Mouse (Mus musculus) left cerebral cortex, adult 2 months (tissue): ENCODE data around the gene Ddx6. TPM values are rescaled to one million over a fixed set of nuclear protein-coding genes. Genes with fewer than 3 reads are reported as not detected.
A peak's percentile ranks its signal among the peaks of the same experiment; 100 is the strongest.
"Not testable (repeated sequence)": the region's sequence is repeated elsewhere in the genome, so short reads cannot be mapped to it uniquely, and the experiment has no call there.

Experiments
- DNase-seq, 2 experiments: peaks; one replicate each; pipeline ENCODE4 v3.0.0; 2021 to 2022; ENCODE audit warnings: low spot score in 2 of 2, mixed read lengths in 1 of 2; ENCODE audit errors: extremely low spot score in 1 of 2
- H3K27ac ChIP-seq: fragments of 200-600 bp; 2 replicates; pipeline ENCODE4 v1.8.1; 2022
- H3K4me3 ChIP-seq: fragments of 200-600 bp; 2 replicates; pipeline ENCODE4 v1.8.1; 2022
- CTCF ChIP-seq: fragments of 200-600 bp; IDR thresholded peaks from 2 replicates; pipeline ENCODE4 v1.8.1; 2022; ENCODE audit warnings: antibody characterized with exemption, mild to moderate bottlenecking, moderate library complexity
- intact Hi-C: fragments of 180-260 bp; cut with DNase I; formaldehyde crosslinking; loops from one replicate; pipeline ENCODE4 v1.15.1; 2025
- long read RNA-seq, 2 experiments: library from polyadenylated mRNA; stranded (forward); transcript quantifications; one replicate each; pipeline ENCODE4 v2.0.0; 2021; ENCODE audit warnings: borderline mapping rate in 2 of 2
- total RNA-seq, 2 experiments: library from RNA; stranded (reverse); gene quantifications; 2 replicates each; pipeline ENCODE4 v1.2.3; 2021

Gene Ddx6
- 100 to 1,000 TPM; 145 to 148 TPM for total RNA-seq
- long read RNA-seq, experiment 1, partial matches to known transcripts, result 0 of 16 reads
- long read RNA-seq, experiment 1, other reads (novel, unspliced or antisense), result 16 of 16 reads
- long read RNA-seq, experiment 2, full-length matches to known transcripts, result 1 of 15 reads
- long read RNA-seq, experiment 2, partial matches to known transcripts, result 0 of 15 reads
- long read RNA-seq, experiment 2, other reads (novel, unspliced or antisense), result 14 of 15 reads

DNA sequence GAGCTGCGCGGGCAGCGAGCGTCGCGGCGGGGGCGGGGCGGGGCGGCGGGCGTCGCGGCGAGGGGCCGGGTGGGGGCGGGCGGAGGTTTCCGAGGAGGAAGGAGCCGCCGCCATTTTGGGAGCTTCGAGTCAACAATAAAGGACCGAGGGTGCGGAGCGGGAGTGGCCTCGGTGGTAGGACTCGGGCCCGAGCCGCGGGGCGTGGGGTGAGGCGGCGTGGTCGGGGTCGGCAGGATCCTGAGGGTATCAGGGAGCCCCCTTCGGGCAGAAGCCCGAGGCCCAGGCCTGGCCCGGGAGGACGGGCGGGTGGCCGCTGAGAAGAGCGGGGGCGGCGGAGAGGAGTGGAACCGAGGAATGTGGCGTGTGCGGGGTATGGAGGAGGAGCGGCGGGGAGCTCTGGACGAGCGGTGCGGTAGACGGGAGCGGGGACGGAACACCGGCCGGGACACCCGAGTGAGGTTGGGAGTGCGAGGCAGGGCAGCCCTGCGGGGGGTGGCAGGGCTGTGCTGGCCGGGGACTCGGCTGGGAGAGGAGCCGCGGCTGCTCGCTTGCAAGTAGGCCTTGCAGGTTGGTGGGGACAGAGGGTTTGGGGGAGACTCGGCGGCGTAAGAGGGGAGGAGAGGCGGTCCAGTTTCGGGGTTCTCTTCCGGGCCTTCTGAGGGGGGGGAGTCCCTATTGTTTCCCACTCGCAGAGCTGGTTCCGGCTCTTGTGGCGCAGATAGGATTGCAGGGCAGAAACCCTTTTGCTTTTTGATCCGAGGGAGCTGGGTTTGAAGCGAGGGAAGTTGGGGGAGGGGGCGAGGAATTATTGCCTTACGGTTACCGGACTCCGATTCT is at the start of gene Ddx6:
Gene Ddx6 (plus strand): TSS at position 114 of the 837 bp plus-strand sequence.
- intact Hi-C loops, result loop anchor here (2.0 kb wide), 1 partner anchor 94 kb away; no protein-coding TSS in a partner anchor
- TF ChIP-seq CTCF, result no peak
- peak within 1 kb of the TSS; percentile 62 for H3K4me3 ChIP-seq
- H3K27ac ChIP-seq, result peak within 1 kb of the TSS; percentile 99
- DNase-seq, result peak; percentile 72

DNA sequence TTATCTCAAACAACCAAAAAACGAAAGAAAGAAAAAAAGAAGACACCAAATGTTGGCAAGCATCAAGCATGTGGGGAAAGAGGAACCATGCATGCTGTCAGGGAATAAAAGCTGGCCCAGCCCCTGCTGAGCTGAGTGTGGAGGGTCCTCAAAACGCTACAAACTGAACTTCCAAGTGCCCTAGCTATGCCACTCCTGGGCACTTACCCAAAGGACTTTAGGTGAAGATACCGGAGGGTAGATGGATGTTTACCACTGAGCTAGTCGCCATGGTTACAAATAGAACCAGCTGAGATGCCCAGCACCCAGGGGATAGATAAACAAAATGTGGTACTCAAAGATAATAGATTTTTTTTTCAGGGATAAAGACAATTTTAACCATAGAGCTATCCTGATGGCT is 43.1 kb upstream of the Ddx6 start, which contains the start of gene Cxcr5:
Gene Cxcr5 (minus strand): TSS at position 281 of the 400 bp plus-strand sequence.
- H3K4me3 ChIP-seq, result no peak within 1 kb of the TSS
- no peak within 1 kb of the TSS for H3K27ac ChIP-seq
- DNase-seq, result no peak
- intact Hi-C loops, result no loop called here
- no peak for TF ChIP-seq CTCF

DNA sequence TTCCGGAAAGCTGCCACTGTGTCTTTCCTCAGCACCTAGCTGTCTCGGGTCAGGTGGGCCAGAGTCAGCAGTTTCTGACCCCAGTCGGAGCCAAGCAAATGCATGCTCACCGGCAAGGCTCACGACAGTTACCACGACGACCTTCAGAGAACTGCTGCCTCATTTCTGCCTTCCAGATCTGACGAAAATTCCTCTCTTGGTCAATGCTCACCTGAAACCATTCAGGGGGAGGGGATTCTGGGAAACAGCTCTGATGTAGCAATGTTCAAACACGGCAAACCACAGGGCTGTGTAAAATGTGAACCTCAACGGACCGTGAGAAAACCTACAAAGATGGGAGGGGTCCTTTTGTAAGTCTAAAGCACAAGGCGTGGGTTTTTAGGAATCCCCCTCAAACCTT is 41.8 kb upstream of the Ddx6 start:
- TF ChIP-seq CTCF, result no peak
- intact Hi-C loops, result no loop called here
- Histone ChIP-seq H3K27ac (no peak overlapping the region), H3K4me3 (no peak overlapping the region)
- DNase-seq, result no peak

DNA sequence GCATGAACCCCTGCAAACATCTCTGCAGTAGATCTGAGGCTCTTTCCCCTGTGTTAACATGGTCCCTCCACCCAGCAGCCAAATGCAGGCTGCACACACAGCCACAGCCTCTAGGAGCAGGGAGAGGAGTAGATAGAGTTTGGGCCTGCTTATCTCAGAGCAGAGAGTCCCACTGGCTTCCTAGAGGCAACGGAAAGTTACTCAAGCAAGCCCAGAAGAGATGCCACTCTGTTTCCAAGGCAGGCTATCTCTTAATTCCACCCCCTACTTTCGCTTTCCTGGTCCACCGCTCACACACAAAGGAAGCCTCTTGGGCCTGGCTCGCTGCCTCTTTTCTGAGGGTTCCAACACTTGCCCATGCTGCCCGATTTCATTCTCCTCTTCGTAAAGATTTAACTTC is 39.3 kb upstream of the Ddx6 start:
- no peak for DNase-seq
- intact Hi-C loops, result no loop called here
- Histone ChIP-seq H3K4me3 (no peak overlapping the region), H3K27ac (no peak overlapping the region)
- TF ChIP-seq CTCF, result no peak

DNA sequence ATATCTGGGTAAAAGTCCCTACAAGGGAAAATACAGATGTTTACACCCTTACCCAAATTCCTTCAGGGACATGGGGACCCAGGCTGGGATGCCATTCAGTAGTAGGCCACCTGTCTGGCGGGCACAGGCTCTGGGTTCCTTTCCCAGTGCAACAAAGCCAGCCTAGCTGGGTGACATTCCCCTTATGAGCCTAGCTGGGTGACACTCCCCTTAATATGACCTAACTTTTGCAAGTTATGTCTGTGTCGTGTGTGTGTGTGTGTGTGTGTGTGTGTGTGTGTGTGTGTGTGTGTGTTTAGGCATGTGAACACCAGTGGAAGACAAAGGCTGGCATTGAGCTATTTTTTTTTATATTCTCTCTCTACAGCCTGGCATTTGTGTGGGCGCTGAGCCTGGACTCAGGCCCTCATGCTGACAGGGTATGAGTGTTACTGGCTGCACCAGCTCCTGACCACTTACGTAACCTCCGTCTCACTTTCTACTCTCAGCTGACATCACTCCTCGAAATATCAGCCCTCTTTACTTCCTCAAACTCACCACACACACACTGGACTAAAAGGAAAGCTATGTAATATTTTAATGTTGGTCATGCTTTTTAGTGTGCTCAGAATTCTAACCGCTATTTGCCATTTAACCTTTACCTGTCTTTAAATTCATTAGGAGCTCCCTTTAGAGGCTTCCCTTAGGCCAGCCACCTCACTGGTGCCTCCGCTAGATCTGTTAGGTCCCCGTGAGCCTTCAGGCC is 37.2 kb upstream of the Ddx6 start:
- no peak for DNase-seq
- intact Hi-C loops, result no loop called here
- TF ChIP-seq CTCF, result no peak
- Histone ChIP-seq H3K27ac (no peak overlapping the region), H3K4me3 (no peak overlapping the region)

DNA sequence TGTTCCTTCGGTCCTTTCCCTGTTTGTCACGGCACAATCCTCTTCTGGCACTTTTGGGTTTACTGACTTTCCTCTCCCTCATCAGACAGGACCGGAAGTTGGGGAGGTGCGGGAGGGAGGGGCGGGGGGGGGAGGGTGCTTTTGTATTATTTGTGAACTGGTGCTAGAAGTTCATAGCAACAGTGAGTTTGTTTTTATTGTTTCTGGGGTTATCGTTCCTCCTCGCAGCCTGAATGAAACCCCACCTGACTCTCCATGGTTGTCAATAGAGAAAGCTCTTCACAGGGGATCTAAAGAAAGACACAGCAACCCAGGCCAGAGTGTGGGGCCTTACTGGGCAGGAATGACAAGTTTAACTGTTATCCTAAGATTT is 36.6 kb upstream of the Ddx6 start:
- TF ChIP-seq CTCF, result no peak
- no peak overlapping the region for H3K27ac ChIP-seq
- no peak overlapping the region for H3K4me3 ChIP-seq
- intact Hi-C loops, result no loop called here
- no peak for DNase-seq

DNA sequence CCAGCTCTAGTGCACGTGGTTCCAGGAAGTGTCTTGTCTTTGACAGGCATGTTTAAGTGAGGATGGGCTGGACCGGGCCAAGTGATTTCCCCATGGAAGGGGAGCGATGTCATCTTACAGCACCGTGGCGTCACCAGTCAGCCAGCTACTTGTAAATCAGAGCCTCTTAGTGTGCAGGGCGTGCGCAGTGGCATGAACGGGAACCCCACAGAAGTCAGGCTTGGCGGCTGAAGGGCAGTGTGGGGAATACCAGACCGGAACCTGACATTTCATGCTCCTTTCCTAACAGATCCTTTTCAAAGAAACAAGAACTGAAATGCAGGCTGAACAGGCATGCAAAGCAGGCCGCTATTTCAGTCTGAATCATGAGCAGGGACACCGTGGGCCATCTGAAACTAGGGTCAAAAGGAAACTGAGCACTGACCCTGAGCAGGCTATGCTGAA is 33.7 kb upstream of the Ddx6 start:
- no peak for TF ChIP-seq CTCF
- no peak overlapping the region for H3K4me3 ChIP-seq
- intact Hi-C loops, result no loop called here
- no peak for DNase-seq
- H3K27ac ChIP-seq, result no peak overlapping the region

DNA sequence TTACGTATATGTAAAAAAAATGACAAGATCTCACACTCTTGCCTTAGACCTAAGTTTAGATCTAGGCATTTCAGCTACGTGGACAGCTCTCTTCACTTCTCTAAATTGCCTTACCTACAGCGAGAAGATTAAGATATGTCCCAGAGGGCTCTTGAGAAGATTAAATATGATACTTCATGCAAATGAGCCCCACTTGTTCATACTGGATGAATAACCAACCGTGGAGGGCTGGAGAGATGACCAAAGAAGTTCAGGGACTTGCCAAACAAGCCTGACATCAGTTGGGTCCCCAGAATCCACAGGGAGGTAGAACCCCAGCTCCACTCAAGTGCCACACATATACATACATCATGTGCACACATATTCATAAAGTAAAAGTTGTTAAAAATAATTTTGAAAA is 31.4 kb upstream of the Ddx6 start:
- no peak for DNase-seq
- Histone ChIP-seq H3K4me3 (no peak overlapping the region), H3K27ac (no peak overlapping the region)
- TF ChIP-seq CTCF, result no peak
- intact Hi-C loops, result no loop called here

DNA sequence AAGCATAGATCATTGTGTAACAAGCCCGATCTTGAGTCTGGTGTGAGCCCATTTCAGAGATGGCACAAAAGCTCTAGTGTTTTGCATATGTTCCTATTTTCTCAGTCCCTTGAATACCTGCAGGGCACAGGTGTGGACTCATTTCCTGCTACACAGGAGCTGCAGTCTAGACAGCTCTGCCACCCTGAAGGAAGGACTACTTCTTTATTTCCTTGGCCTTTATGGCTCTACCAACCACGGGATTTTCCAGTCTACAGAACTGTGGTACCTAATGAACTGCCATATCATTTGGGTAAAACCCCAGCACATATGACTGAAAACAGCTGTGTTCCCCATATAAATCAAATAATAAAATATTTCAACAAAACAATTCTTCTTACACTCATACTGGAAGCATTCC is 29.6 kb upstream of the Ddx6 start:
- TF ChIP-seq CTCF, result no peak
- no peak for DNase-seq
- intact Hi-C loops, result no loop called here
- H3K4me3 ChIP-seq, result no peak overlapping the region
- H3K27ac ChIP-seq, result no peak overlapping the region

DNA sequence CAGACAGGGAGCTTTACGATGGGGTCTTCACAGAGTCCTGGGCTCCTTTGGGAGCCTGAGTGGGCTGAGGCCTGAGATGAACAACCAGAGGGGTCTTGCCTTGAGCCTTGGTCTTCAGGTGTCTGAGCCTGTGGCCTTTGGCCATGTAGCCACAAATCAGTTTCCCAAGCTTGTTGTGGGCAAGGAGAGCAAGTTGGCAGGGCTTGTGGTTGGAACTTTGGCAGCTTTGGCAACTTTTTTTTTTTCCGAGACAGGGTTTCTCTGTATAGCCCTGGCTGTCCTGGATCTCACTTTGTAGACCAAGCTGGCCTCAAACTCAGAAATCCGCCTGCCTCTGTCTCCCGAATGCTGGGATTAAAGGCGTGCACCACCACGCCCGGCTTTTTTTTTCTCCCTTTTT is 28.6 kb upstream of the Ddx6 start:
- intact Hi-C loops, H3K27ac ChIP-seq, DNase-seq, H3K4me3 ChIP-seq: not testable (repeated sequence)

DNA sequence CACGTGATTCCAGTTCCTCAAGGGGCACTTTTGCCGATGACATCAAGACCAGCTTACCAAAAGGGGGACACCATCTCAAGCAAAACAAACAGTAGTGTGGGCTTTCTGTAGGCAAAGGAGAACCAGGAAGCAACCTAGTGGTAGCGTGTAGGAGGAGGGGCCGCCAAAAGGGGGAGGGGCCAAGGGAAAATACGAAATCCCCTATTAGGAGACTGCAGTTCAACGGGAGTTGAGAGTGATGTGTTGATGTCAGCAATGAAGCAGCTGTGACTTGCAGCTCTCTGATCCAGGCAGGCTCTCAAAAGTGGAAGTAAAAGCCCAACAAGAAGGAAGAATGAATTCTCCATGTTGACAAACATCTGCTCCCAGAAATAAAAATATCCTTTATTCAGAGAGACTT is 25.3 kb upstream of the Ddx6 start:
- intact Hi-C loops, result no loop called here
- no peak overlapping the region for H3K27ac ChIP-seq
- no peak for TF ChIP-seq CTCF
- DNase-seq, result no peak
- H3K4me3 ChIP-seq, result no peak overlapping the region

DNA sequence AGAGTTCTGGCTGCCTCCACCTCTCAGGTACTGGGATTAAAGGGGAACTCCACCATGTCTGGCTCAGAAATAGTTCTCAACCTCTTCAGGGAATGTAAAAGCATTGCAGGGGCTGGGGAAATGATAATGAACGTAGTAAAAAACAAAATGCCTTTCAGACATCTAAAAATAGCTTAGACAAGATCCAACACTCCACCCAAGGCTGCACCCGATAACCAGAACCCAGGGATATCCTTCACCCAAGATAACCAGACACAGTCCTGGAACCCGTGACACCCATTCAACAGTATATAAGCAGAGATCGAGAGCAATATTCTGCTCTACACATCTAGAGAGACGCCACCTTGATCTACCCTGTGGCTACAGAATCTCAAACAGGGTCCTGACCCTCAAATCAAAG is 24.6 kb upstream of the Ddx6 start:
- no peak for DNase-seq
- intact Hi-C loops, result loop anchor here (5.0 kb wide), 1 partner anchor 38 kb away; no protein-coding TSS in a partner anchor
- H3K27ac ChIP-seq, result no peak overlapping the region
- no peak for TF ChIP-seq CTCF
- no peak overlapping the region for H3K4me3 ChIP-seq
